Mouse (Mus musculus) CD8-positive naive resting alpha-beta T cell, adult 2 months (primary cell): ENCODE results near the gene Orm2.
A peak's percentile ranks its signal among the peaks of the same experiment; 100 is the strongest.

ENCODE experiments used
- DNase-seq, 2 experiments: peaks; one replicate each; pipeline ENCODE4 v3.0.0; 2022; ENCODE audit warnings: low read depth in 2 of 2, low spot score in 2 of 2

Gene Orm2

DNA sequence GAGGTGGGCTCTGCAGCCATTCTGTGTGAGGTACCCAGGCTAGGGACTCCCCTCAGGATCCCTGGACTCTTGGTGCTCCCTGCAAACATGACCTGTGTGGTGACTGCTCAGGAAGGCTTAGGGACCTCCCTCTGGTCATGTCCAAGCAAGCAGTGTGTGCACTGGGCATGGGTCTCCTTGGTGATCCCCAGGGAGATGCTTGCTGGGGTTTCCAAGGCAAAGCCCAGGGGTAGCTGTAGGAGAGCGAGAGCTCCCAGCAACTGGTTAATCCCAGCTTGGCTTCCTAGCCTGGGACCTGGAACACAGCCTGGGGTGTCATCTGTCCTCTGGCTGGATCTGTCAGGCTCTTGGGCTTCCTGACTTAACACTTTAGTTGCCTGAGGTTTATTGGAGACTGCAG, 13.1 kb downstream of the Orm2 start:
- DNase-seq = no peak

DNA sequence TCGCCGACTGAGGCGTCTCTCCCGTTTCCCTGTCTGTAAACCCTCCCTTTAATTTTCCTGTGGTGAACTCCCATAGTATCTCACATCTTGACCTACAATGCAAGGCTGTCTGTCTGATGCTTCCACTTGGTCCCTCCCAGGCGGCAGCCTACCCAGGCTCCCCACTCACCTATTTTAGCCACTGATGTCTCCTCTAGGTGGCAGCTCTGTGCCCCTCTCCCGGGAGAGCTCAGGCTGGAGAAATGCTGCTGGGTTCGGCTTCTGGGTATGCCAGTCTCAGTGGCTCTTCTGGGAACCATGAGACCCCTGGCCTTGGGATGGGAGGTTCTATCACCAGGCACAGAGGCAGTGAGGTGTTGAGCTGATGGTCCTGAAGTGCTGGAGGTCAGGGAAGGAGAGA, 15.2 kb downstream of the Orm2 start:
- DNase-seq = no peak

DNA sequence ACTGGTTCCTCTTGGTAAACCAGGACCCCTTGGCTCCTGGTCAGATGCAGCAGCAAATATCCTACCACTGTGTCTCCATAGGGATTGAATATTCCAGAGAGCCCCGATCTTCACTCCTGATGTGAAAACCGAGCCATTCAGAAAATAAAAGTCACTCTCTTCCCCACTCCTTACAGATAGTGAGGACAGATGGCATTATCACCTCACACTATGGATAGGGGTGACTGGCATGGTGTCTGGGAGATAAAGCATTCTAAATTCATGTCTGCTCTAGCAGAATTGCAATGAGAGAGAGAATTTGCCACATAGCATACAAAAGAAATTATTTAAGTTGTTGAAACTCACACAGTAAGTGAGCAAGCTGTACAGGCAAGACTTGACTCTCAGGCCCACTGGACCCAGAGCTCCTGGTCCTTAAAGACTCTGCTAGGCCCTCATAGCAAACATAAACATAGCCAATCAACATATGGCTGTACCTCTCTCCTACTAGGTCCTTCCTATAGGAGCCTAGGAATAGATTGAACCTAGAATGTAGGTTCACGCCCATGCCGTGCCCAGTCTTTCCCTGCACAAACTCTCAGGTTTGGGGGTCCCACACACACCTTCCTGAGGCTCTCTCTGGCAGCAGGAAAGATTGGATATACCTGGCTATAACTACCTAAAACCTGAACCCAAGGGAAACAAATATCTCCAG, 20.6 kb downstream of the Orm2 start:
- DNase-seq = no peak

DNA sequence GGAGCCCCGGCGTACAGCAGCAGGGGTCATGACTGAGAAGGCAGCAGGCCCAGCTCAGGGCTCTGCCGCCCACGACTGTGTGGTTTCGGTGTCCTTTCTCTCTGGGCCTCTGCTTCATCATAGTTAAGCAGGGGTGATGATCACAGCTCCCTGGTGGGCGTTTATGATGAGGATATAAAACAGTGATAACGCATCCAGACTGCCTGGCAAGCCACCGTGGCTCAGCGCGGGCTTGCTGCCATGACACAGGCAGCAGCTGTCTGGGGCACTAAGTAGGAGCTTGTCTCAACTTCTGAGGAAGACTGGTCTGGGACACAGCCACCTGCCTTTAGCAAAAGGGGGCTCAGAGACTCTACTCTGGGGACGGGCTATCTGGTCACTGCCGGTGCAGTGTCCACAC, 21.2 kb downstream of the Orm2 start:
- no peak for DNase-seq

DNA sequence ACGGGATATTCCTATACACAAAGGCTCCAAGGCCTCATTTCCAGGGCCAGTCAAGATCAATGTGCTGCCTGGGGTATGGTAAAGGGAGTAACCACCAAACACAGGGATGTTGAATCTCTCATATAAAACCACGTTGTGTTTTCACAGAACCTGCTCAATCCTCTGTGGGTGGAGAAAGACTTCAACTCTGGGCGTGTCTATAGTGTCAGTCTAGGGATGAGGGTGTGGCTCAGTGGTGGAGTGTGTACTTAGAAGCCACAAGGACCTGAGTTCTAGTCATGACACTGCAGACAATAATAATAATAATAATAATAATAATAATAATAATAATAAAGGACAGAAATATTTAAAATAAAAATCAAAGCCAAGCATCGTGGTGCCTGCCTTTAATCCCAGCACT, 22.0 kb downstream of the Orm2 start:
- no peak for DNase-seq

DNA sequence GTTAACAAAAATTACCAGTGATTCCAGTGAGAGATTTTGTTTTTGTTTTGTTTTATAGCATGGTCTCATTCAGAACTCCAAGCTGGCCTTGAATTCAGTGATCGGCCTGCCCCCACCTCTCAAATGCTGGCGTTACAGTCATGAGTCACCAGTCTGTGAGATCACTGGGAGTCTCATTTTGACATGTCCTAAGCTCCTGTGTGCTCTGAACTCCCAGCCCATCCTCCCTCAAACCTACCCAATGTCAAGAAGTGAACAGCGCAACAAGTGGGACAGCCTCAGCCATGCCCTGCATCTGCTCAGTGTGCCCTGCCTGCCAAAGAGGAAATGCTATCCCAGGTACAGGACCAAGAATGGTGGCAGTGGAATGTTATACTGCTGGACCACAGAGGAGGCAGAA, 23.0 kb downstream of the Orm2 start:
- DNase-seq = no peak

DNA sequence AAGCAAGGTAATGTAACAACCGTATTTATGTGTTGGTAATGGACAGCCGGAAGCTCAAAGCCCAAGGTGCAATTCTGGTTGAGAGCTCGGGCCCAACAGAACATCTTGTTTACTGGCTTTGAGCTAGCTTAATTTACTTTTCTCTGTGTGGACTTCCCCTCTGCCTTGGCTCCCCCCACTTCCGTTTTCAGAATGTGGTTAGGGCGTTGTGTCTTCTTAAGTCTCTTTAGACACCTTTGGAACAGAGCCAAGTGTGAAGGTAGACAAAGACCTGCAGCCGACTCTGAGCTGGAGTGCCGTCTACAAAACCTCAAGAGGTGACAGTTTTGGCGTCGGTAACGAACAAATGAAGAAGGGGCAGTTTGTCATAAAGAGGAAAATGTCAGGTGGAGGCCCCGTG, 23.5 kb downstream of the Orm2 start:
- peak; percentile 79 to 89 for DNase-seq

DNA sequence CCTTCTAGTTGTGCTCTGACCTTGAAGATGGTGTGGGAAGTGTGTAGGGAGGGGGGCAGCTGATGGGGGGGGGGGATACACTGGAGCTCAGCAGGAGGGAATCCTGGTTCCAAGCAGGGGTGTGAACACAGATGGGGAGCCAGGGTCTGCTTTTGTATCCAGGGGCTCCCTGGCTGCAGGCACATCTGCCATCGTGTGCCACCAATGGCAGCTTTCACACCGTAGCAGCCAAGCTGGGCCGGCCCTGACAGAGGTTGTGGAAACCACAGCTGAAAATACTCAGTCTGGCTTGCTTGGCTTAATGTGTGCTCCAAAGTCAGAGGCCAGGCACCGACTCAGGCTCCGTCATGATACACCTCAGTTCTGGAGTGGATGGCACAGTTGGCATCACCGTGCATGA, 25.8 kb downstream of the Orm2 start:
- DNase-seq = no peak

DNA sequence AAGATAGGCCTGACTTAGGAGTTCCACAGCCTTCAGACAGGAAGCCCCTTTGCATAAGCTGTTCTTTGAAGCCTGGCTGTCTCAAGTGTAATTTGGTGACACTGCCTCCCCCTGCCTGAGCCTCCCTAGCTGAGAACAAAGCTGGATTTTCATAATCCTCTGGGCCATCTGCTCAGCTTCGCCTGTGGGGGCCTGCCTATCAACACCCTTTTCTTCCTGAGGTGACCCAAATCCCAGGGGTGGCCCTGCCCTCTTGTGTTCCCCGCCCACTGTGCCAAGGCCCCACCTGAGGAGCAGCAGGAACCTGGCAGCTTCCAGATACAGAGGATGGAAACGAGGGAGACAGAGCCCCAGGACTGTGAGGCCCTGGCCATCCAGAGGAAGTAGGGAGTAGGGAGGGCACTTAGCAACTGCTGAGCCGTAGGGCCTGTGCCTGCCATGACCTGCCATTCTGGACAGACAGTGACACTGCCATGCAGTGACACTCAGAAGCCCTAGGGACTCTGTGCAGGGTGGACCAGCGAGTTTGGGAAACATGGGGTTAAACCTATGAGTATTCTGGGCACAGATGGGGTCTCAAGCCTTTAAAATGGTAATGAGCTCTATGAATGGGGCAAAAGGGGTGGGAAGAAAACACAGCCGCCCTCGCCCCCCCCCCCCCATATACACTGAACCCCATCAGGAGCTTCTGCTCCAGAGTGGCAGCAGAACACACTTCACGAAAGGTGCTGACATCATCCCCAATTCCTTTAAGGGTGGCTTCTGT, 27.1 kb downstream of the Orm2 start:
- DNase-seq = peak; percentile 40 to 50

DNA sequence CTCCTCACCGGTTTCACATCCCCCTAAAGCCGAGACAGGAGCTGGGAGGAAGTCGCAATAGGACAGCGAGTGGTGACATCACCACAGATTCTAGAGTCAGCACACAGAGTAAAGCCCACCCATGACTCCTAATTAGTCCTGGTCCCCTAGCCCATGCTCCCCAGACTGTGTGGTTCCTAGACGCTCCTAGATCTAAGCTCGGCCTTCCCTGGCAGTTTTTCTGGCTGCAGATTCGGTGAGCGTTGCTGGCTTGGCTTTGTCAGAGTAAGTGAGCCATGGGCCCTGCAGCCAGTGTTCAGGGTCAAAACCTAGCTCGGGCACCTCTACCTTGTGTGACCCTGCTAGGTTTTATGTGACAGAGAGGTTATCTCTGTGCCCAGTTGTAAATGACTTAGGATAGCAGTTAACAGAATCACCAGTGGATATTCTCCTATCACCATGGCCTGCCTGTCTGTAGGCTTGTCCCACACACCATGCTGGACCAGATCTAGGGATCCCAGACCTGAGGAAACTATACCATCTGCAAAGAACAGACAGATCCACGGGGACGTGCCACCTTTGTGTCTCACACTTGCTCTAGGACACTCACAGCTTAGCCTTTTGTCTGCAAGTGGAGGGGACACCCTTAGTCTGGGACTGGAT, 27.8 kb downstream of the Orm2 start:
- no peak for DNase-seq

DNA sequence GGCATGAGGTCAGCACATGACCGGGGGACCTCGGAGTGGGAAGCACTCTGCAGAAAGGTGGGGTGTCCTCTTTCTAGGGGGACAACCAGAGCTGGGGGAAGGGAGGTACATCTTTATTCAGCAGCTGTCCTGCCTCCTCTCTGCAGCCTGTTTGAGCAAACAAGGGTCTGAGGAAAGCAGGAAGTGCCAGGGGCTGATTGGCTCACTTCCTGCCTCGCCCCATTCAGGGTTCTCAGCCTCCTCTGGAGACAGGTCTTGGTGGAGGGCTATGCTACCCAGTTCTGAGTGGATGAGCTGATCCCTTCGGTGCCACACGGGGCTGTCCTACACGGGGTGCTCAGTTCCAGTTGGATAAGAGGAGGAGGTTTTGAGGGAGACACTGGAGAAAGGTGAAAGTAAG, 29.1 kb downstream of the Orm2 start:
- DNase-seq = no peak

DNA sequence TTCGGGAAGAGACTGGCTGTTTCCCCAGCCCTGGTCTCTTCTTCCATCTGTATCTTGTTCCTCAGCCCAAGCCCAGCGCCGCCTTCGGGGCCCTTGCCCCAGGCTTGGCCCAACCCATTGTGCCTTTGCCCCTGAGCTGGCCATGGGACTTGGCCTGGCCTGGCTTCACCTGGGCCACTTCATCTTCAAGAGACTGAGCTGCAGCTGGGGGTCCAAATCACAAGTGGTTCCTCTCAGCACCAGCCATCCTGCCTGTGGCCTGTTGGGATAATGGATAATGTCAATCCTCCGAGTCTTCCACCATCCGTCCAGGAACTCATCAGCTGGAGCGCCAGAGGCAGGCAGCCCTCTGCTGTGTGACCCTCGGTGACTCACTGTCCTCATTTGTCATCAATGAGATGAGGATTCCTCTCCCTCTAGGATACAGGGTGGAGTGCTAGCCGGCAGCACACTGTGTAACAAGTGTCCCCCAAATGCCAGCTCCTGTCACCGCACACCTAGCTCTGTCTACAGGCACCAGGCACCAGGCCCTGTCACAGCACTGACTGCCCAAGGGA, 35.8 kb downstream of the Orm2 start:
- DNase-seq = no peak

DNA sequence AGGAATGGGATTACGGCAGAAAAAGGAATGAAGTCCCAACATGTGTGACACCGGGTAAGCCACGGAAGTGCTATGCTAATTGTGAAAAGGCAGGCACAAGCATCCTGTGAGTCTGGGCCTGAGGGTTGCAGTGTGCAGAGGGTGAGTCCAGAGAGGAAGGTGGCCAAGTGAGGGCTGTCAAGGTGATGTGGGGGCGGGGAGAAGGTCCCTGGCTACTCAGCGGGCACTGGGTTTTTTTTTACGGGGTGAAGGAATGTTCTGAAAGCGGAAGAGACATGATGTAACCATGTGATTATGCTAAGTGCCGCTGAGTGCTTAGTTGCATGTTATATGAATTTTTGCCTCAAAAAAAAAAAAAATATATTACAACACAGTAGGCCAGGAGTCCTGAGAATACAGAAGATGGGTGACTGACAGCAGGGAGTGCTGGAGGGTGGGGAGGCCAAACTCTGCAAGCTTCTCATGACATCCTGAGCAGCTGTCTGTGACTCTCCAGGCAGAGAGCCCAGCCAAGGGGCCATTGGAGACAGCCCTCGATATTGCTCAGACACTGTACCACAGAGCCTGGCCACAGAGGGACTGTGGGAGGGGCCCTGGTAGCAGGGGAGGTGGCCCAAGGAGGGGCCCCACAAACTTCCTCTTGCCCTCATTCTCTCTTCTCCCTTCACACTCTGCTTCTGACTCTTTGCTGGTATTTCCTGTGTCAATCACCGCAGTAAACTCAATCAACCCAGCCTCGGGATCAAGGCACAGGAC, 36.8 kb downstream of the Orm2 start:
- peak; percentile 54 to 65 for DNase-seq

DNA sequence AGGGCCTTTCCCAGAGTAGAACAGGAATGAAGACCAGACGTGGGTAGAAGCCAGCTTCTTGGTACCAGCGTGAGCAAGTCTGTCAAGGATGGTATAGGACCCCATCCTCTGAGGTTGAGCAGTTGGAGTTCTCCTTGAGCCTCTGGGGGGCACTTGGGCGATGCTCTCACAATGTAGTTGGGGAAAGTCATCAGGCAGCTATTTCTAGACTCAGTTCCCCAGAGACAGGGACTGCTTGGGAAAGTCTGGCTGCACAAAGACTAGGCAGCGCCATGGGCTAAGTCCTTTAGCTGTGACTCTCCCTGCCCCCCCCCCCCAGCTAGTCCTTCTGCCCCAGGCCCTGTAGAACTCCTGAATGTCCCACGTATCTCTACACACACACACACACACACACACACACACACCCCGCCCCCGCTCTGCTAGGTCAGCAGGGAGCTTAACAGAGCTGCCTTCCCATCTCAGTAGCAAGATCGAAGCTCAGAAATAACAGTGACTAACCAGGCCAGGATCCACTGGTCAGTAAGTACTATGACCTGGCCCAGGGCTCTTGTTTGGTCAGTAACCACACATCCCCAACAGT, 37.5 kb downstream of the Orm2 start:
- no peak for DNase-seq

DNA sequence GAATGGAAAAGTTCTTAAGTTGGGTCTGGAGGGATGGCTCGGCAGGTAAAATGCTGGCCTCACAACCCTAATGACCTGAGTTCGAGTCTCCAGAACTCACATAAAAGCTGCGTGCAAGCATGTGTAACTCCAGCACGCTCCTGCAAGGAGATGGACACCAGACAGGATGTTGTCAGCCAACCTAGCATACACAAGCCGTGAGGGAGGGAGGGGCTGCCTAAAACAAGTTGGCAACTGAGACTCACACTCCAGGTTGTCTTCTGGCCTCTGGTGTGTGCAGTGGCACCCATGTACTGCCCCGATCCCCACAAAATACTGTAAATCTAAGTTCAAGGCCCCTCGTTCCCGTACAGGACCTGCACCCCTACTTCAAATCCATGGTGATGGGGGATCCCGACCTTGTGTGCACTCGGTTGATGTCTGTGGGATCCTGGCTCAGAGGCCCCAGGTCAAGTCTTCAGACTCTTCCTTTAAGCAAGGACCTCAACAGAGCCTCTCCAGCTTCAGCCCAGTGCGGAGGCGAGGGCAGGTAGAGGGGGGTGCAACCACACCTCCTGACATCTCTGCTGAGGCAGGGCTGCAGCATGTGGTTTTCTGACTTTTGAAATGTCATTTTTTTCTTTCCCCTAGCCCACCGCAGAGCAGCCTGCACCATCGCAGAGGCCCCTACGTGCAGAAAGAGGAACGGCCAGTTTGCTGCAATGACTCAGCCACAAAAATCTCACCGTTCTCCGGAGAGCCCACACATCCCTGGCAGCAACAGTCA, 38.5 kb downstream of the Orm2 start:
- DNase-seq = peak in 1 of 2 experiments; percentile 40

DNA sequence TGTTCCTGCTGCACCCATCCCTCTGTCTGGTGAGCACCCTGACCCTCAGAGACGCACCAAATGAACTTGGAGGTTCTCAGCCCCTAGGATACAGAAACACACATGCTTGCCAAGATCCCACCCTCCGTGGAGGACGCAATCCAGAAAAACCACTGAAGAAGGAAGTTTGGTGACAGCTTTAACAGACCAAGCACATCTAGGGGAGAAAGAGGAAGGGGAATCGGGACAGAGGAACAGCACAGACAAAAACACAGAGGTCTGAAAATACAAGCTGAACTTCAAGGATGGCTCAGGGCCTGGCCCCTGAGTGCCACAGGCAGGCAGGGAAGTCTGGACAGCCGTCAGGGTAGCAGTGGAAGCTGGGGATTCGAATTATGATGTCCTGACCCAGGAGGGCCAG, 39.4 kb downstream of the Orm2 start:
- DNase-seq = no peak

DNA sequence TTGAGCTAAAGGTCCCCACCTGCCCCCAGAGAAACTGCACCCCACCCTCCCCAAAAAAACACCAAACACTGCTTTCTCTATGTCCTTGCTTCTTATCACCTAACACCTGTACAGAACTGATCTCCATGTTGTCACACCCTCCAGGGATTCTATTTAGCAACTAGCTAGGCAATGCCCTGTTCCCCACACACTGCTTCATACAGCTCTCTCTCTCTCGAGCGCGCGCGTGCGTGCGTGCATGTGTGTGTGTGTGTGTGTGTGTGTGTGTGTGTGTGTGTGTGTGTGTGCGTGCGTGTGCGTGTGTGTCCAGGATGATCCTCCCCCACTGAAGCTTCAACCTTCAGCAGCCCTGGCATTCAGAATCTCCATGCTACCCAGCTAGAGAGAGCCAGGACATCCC, 39.8 kb downstream of the Orm2 start:
- DNase-seq = no peak

DNA sequence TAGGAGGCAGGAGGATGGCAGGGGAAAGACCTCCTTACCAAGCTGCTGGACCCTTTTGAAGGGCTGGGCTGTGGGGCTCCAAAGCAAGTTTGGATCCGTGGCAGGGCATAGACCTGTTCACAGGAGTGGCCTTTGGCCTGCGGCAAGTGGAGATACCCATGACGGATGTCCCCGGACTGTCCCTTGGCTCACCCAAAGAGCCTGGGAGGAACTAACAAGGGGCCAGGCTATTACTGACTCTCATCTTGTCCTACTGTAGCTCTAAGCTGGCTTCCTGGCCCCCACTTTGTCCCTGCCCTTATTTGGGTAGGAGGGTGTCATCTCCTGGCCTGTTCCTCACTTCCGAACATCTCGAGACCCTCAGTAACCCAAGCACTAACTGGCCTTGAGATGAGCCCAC, 40.3 kb downstream of the Orm2 start:
- DNase-seq = no peak

DNA sequence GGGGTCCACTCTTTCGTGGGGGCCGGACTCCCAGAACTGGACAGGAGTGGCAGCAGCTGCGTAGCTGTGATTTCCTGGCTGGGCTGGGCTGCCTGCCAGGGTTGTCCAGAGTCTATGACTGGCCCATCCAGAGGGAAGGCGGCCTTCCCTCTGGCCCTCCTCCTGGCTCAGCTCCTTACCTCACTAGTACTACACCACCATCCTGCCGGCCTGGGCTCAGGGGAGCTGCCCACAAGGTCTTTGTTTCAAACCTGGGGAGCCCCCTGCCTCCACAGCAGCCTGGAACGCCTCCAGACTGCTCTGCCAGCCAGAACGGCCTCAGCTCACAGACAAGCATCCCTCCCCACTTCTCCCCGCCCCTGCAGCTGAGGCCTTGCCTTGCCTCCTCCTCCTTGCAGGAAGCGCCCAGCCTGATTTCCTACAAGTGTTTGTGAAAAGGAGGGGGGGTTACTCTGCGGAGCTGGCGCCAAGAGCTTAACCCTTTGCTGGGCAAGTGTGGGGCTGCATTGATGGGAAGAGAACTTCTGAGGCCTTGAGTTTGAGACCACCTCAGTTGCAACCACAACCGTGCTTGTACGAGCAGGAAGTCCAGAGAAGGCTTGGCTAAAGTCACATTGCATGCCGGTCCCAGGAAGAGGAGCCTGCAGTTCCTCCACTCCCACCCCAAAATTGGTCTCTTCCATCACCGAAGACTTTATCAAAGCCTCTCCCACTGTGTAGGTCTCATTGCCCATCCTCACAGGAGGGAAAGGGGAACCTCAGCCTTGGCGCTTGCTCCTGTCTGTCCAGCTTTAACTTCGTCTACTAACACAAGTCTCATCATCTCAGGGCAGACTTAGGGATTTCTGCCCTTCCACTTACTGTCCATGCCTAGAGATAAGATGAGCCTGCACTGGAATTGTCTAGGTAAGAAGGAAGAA, 41.1 kb downstream of the Orm2 start, which contains the start of gene Akna:
Gene Akna, minus strand, starts transcription at position 315 of the 920 bp plus-strand sequence.
- DNase-seq = peak; percentile 60 to 64
